Mouse (Mus musculus) Patski (cell line): Measurements from ENCODE around the gene Idnk. TPM values are rescaled to one million over a fixed set of nuclear protein-coding genes. Genes with fewer than 3 reads are reported as not detected.

Source experiments
- ATAC-seq: fragments of 100-300 bp; one replicate; pipeline ENCODE4 v1.8.0; 2021
- CTCF ChIA-PET: fragments of 350-600 bp; sonication (Branson Sonifier 250); formaldehyde crosslinking; loops from one replicate; lab custom pipeline; 2022; ENCODE audit warnings: inconsistent platforms; lab: Charles Lee
- POLR2A ChIA-PET: fragments of 350-600 bp; sonication (Branson Sonifier 250); formaldehyde crosslinking; loops from one replicate; lab custom pipeline; 2022; ENCODE audit warnings: antibody characterized with exemption, inconsistent platforms; lab: Charles Lee
- DNase-seq: peaks from one replicate; pipeline ENCODE4 v3.0.0-alpha.2; 2011; ENCODE audit warnings: low read depth, low spot score
- H3K27me3 ChIP-seq: fragments of 371-371 bp; one replicate; pipeline ENCODE4 v1.5.1; 2021
- CTCF ChIP-seq: fragments of 100-300 bp; IDR thresholded peaks from one replicate; pipeline ENCODE4 v1.5.1; 2021
- in situ Hi-C: fragments of 300-500 bp; cut with MboI; formaldehyde crosslinking; loops from 3 replicates; pipeline ENCODE4 v1.11.1; 2018; ENCODE audit warnings: low pct_unique_long_range_greater_than_20kb, mixed read lengths
- polyA plus RNA-seq: library from polyadenylated mRNA; unstranded; gene quantifications from one replicate; pipeline ENCODE4 v1.2.3, GENCODE M21; 2021

Idnk gene
- polyA plus RNA-seq, 1 experiment from 2014 or later = 29.4 TPM

GRCm38 (mm10) chr13:58158099-58158912 is 857 bp downstream of the Idnk start:
- POLR2A ChIA-PET = interaction anchor here (1.1 kb wide), 2 partner anchors 26 to 33 kb away, joined by 3 to 4 read pairs; no protein-coding TSS in a partner anchor
- TF ChIP-seq CTCF = no peak
- DNase-seq = peak; percentile 56
- ATAC-seq = peak; percentile 86
- H3K27me3 ChIP-seq = no peaks in the 10 kb centered on the region
- CTCF ChIA-PET = interaction anchor here (0.6 to 2.3 kb wide), 10 partner anchors 9 to 431 kb away, joined by 3 to 9 read pairs (median 4); no protein-coding TSS in a partner anchor
- in situ Hi-C loops = loop anchor here (10.0 kb wide), 2 partner anchors 226 to 386 kb away; partner anchors contain the start of gene 2210016F16Rik

GRCm38 (mm10) chr13:58160761-58161160 is 3.3 kb downstream of the Idnk start:
- in situ Hi-C loops = no loop called here

GRCm38 (mm10) chr13:58163343-58163742 is 5.9 kb downstream of the Idnk start:
- TF ChIP-seq CTCF = no peak
- in situ Hi-C loops = no loop called here
- CTCF ChIA-PET = interaction anchor here (1.0 to 1.6 kb wide), 2 partner anchors 10 to 39 kb away, joined by 3 read pairs; no protein-coding TSS in a partner anchor
- ATAC-seq (no peak), DNase-seq (no peak)
- no peaks in the 10 kb centered on the region for H3K27me3 ChIP-seq
- POLR2A ChIA-PET = no interaction called here

More at GRCm38 (mm10) chr13:58160761-58161160, 3.3 kb downstream of the Idnk start:
- POLR2A ChIA-PET = interaction anchor here (0.7 kb wide), 1 partner anchor 12 kb away, joined by 3 read pairs; no protein-coding TSS in a partner anchor
- CTCF ChIA-PET = no interaction called here
- H3K27me3 ChIP-seq = no peaks in the 10 kb centered on the region
- no peak for TF ChIP-seq CTCF
- no peak for ATAC-seq
- DNase-seq = no peak

- H3K27me3 ChIP-seq = no peaks in the 10 kb centered on the region
- CTCF ChIA-PET = no interaction called here
- no peak for ATAC-seq
- POLR2A ChIA-PET = no interaction called here
- in situ Hi-C loops = no loop called here
- no peak for DNase-seq
- no peak for TF ChIP-seq CTCF
These were observed 10.7 kb downstream of the Idnk start for GRCm38 (mm10) chr13:58168119-58168518.

- ATAC-seq (no peak), DNase-seq (no peak)
- TF ChIP-seq CTCF = no peak
- in situ Hi-C loops = no loop called here
- POLR2A ChIA-PET = no interaction called here
- CTCF ChIA-PET = interaction anchor here (1.4 kb wide), 1 partner anchor 50 kb away, joined by 3 read pairs; no protein-coding TSS in a partner anchor
- no peaks in the 10 kb centered on the region for H3K27me3 ChIP-seq
These were observed 18.7 kb downstream of the Idnk start for GRCm38 (mm10) chr13:58176105-58176504.

GRCm38 (mm10) chr13:58177511-58178208 is 20.2 kb downstream of the Idnk start:
- no peak for TF ChIP-seq CTCF
- ChIA-PET CTCF (interaction anchor here (0.8 to 2.1 kb wide), 4 partner anchors 11 to 28 kb away, joined by 3 to 5 read pairs (median 4); partner anchors contain the start of gene Idnk), POLR2A (interaction anchor here (0.7 to 1.0 kb wide), 3 partner anchors 16 to 419 kb away, joined by 3 to 5 read pairs (median 3); no protein-coding TSS in a partner anchor)
- H3K27me3 ChIP-seq = no peaks in the 10 kb centered on the region
- ATAC-seq (no peak), DNase-seq (no peak)
- in situ Hi-C loops = no loop called here

- ChIA-PET CTCF (interaction anchor here (1.1 to 1.5 kb wide), 3 partner anchors 9 to 50 kb away, joined by 3 to 4 read pairs (median 3); no protein-coding TSS in a partner anchor), POLR2A (no interaction called here)
- no peak for TF ChIP-seq CTCF
- ATAC-seq (no peak), DNase-seq (no peak)
- H3K27me3 ChIP-seq = no peaks in the 10 kb centered on the region
- in situ Hi-C loops = no loop called here
These were observed 24.4 kb downstream of the Idnk start for GRCm38 (mm10) chr13:58181607-58182551.

GRCm38 (mm10) chr13:58184111-58184510 is 26.7 kb downstream of the Idnk start:
- POLR2A ChIA-PET = interaction anchor here (0.7 kb wide), 1 partner anchor 1919 kb away, joined by 3 read pairs; no protein-coding TSS in a partner anchor
- CTCF ChIA-PET = interaction anchor here (1.3 kb wide), 1 partner anchor 10 kb away, joined by 3 read pairs; no protein-coding TSS in a partner anchor
- in situ Hi-C loops = no loop called here

GRCm38 (mm10) chr13:58186281-58186680 is 28.8 kb downstream of the Idnk start:
- POLR2A ChIA-PET = no interaction called here
- in situ Hi-C loops = loop anchor here (5.0 kb wide), 1 partner anchor 51 kb away; no protein-coding TSS in a partner anchor
- DNase-seq (no peak), ATAC-seq (no peak)
- TF ChIP-seq CTCF = no peak
- CTCF ChIA-PET = no interaction called here
- no peaks in the 10 kb centered on the region for H3K27me3 ChIP-seq

More at GRCm38 (mm10) chr13:58184111-58184510, 26.7 kb downstream of the Idnk start:
- DNase-seq (no peak), ATAC-seq (no peak)
- no peaks in the 10 kb centered on the region for H3K27me3 ChIP-seq
- TF ChIP-seq CTCF = no peak
